Mouse (Mus musculus) megakaryocyte, adult 5-6 weeks (primary cell): ENCODE results near the gene Txndc2. TPM values are rescaled to one million over a fixed set of nuclear protein-coding genes. Genes with fewer than 3 reads are reported as not detected.
"Not testable (repeated sequence)": the region's sequence is repeated elsewhere in the genome, so short reads cannot be mapped to it uniquely, and the experiment has no call there.

Experiments
- ATAC-seq: 2 replicates; pipeline ENCODE4 v1.8.0; 2016; ENCODE audit warnings: mild to moderate bottlenecking, inconsistent platforms; ENCODE audit not compliant: poor library complexity, severe bottlenecking
- total RNA-seq, 2 experiments: library from RNA; stranded (forward) in 1 of 2; stranded (reverse) in 1 of 2; fragments of 153-499, 151-499 nt in 1 of 2; fragments of 221-1000, 200-1000 nt in 1 of 2; gene quantifications; 2 replicates each; pipeline versions ENCODE4 v1.2.3 to v1.2.4; 2015 to 2017

Txndc2 gene
- total RNA-seq, 2 experiments from 2014 or later = not detected

DNA sequence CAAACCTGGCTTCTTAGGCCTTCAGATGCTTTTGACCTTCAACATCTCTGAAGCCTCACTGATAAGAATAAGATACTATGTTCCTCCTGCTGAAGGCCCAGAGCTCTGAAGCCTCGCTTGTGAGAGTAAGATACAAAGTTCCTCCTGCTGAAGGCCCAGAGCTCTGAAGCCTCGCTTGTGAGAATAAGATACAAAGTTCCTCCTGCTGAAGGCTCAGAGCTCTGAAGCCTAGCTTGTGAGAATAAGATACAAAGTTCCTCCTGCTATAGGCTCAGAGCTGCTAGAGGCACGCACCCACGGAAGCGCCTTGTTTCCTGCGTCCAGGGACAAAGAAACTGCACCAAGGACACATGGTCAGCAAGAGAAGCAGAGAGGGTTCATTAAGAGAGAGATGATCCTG, 14.8 kb upstream of the Txndc2 start:
- ATAC-seq = no peak

- no peak for ATAC-seq
Measured at GRCm38 (mm10) chr17:65656076-65656475, 14.1 kb upstream of the Txndc2 start.

DNA sequence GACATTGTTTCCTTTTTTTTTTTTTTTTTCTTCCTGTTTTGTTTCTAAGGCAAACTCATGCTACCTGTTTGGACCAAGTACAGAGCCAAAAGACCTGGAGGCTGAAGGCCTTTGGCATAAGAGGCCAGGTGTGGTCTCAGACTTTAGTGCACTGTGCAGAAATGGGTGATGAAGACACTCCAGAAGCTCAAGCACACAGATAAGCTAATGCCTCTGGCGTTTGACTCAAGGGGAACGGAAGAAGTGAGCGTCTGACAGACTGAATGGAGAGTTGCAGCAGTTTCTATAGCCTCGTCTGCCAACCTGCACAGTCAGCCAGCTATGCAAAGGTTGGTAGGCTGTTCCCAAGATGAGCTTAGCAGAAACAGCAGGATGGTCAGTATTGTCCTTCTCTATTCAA, 13.6 kb upstream of the Txndc2 start:
- ATAC-seq = no peak

DNA sequence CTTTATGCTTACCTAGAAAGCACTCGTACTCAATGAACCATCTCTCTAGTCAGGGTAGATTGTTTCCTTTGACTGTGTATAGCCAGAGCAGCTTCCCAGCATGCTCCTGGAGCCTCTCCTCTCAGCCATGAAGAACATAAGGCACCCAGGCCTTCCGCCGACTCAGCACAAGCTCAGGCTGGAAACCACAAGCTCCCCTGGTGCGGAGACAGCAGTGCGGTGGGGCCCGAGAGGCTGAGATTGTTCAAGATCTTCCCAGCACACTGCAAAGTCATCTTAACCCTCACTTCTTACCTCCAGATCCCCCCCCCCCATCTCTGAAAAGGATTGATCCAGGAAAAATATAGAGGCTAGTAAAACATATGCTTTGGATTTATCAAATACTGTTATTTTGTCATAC, 8.6 kb upstream of the Txndc2 start:
- no peak for ATAC-seq

- no peak for ATAC-seq
Measured at GRCm38 (mm10) chr17:65649175-65649493, 7.2 kb upstream of the Txndc2 start.

DNA sequence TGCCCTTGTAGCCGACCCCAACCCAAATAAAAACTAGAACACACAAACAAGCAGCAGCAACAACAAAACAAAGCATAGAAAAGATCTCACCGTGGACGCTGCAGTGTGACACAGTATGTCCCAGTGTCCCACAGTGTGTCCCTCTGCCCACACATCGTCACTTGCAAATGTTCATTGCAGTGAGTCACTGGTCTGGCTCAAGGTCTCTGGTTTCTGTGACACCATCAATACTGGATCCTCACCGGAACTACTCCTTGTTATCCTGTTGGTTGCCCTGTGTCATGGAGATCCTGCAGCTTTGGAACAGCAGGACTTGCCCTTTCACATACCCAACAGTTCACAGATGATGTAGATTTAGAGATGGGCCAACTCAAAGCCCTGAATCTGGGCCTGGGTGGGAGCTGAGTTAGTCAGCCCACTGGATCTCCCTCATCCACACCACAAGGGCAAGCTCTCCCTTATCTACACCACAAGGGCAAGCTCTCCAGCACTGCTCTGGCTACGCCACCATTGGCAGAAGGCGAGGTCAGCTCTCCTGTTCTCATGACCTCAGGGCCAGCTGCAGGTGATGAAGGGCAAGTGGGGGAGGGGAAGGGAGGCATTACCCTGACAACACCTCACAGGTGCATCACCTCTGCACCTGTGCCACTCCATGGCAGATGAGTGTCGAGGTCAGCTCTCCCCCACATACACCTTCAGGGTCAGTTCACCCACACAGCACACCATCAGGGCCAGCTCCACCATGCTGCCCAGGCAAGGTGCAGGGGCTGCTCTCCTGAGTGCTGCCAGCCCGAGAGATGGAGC, 6.6 kb upstream of the Txndc2 start:
- no peak for ATAC-seq

DNA sequence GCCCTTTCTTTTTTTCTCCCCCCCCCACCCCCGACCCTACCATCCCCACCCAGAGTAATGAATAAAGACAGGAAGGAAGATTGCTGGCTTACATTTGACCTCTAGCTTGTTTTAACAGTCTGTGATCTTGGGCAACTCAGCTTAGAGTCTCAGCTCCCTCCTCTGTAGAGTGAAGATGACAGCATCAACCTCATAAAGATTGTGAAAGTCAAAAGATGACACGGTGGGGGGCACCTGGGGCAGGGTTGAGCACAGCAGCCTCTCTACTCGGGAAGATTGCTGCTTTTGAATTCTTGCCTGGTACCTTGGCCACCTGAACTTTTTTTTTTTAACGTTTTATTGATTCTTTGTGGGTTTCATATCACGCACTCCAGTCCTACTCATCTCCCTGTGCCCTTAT, 6.0 kb upstream of the Txndc2 start:
- no peak for ATAC-seq

DNA sequence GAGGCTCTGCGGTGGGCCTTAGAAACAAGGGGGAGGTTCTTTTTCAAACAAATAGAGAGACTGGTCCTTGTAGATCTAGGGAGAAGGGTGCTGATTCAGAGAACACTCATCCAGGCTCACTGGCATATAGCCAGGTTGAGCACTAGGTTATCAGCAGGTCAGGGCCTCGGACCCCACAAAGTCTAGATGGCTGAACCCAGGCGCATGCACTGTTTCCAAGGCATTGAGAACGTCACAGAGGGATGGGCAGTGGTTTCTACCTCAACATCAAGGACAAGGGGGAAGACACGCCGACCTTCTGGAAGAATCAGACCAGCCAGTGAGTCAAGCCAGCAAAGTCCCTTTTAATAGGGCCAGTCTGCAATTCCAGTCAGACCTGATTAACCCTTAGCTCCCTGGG, 5.3 kb upstream of the Txndc2 start:
- no peak for ATAC-seq

DNA sequence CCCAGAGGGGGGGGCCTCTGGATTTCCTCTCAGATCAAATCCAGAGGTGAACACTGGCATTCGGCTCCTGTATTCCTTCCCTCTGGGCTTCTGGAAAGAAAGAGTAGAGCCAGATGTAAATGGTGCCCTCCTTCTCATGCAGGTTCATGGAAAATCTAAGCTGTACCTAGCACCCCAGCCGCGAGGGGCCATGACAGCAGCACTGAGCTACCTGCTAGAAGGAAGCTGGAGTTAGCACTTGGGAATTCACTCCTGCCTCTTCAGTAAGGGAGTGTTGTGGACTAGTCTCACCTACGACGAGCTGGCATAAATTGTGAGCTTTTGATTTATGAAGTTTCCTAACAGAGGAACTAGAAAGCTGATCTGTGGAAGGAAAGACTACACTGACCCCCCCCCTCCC, 1.6 kb upstream of the Txndc2 start:
- ATAC-seq = no peak

DNA sequence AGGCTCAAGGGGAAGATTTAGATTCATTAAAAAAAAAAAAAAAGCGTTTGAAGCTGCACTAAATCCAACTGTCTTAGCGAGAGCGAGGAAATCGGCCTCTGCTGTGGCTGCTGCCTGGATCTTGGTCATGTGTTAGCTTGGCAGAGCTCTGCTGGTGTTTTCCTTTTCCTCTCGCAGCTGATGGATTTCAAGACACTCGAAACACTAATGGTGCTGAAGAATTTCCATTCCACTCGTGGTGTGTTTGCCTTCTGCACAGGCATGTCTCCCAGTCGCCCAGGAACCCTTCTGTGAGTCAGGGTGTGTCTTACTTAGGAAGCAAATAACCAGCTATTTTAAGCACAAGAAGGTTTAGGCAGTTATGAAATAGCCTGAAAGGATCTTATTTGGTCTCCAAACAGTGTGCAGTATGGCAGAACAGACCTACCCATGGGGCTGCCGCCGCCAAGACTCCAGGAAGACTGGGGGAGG, 1.1 kb upstream of the Txndc2 start:
- ATAC-seq = peak; percentile 64

DNA sequence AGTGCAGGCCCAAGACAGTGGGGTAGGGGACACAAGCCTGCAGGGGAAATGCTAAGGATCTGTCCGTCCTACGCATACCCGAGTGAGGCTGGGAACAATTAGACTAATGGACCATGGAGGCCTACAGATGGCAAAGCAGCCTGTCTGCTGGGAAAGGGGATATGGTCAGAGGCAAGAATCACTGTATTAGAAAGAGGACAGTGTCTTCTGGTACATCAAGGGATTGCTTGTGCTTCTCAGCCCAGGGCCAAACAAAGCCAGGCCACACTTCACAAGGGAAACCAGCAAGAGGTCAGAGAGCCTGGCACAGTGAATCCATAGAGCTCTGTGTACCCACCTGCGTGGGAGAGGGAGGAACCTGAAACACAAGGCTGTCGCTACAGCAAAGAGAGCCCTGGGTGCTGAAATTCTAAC, 617 bp upstream of the Txndc2 start:
- ATAC-seq = no peak

- ATAC-seq = no peak
Measured at GRCm38 (mm10) chr17:65639144-65639543, 2.8 kb downstream of the Txndc2 start.

GRCm38 (mm10) chr17:65635715-65636360, 6.1 kb downstream of the Txndc2 start:
- ATAC-seq = peak; percentile 96

DNA sequence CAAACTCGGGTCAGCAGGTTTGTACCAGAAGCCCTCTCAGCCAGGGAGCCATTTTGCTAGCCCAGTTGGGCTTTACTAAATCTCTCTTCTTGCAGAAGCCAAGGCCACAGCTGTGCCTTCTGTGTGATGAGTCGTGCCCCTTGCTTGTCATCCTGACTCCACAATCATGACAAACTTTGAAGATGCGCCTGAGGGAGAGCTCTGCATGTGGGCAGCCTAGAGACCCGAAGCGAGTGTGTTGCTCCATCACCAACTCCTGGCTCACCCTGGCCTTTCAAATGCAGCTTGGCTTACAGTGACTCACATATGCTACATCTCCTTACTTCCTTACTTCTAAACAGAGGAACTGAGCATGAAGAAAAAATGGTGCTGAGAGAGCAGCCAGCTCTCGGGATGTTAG, 12.0 kb downstream of the Txndc2 start:
- peak; percentile 92 for ATAC-seq

- not testable (repeated sequence) for ATAC-seq
Measured at GRCm38 (mm10) chr17:65628823-65629532, 13.0 kb downstream of the Txndc2 start.

DNA sequence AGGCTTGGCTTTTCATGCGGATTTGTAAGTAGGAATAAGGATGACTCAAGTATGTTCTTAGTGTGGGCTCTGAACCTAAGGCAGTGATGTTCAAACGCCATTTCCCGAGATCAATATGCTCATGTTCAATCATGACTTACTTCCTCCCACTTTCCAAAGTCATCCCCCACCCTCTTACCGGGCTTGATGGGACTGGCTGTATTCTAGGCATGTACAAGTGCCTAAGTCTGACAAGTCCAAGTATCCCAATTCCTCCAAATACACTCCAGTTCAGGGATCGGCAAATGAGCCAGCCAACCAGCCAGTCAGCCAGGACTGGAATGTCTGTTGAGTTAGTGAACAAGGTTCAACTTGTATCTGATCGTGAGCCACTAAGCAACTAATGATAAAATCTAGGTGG, 15.7 kb downstream of the Txndc2 start:
- ATAC-seq = no peak

DNA sequence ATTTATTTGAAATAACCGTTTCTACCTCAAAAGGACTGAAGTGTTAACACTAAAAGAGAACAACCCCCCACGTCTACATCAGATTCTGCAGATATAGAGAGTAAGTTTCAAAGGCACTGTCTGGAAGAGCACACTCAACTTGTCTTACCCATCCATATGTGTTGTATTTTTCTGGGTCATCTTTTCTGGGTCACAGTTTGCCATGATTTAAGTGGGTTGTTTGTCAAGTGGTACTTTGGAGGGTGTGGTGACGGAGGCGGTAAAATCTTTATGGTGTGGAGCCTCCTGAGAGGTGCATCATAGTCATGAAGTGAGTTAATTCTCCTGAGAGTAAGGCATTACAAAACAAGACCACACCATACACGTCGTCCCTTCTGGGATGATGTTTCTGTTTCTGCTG, 16.4 kb downstream of the Txndc2 start:
- ATAC-seq = no peak

DNA sequence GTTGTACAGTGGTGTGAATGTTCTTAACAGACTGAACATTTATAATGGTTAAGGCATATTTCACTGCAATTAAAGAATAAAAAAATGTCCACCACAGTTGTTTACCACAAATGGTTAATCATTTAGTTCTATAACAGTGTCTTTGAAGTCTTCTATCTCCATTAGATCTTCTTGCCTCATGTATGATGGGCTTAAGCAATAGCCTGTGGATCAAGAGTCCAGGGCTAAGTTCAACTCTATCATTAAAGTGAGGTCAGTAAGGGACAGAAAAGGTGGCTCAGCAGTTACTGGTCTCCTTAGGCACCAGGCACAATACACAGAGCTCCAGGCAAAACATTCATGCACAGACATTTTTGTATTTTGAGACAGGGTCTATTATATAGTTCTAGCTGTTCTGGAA, 18.8 kb downstream of the Txndc2 start:
- ATAC-seq = no peak

GRCm38 (mm10) chr17:65618431-65618830, 23.5 kb downstream of the Txndc2 start:
- ATAC-seq = no peak

DNA sequence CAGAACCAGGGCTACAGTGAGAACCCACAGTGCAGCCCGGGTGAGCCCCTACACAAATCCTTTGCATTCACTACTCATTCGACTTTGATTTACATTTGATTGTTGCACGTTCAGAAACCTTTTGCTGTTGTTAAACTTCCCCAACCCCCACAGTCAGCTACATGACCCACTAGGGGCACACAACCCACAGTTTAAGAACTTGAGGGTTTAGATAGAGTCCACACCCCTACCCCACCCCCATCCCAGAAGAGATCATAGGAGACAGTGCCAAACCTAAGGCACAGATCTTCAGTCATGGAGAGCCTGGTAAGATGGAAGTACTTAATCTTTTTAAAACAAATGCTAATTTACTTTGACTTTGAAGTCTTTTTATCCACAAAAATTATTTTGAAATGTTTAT, 26.3 kb downstream of the Txndc2 start:
- no peak for ATAC-seq

GRCm38 (mm10) chr17:65614431-65614830, 27.5 kb downstream of the Txndc2 start:
- no peak for ATAC-seq
